Mouse (Mus musculus) C2C12 (cell line): ENCODE measurements around the gene Myo3b. TPM values are rescaled to one million over a fixed set of nuclear protein-coding genes. Genes with fewer than 3 reads are reported as not detected.

Source experiments
- H3K27me3 ChIP-seq: one replicate; pipeline ENCODE4 v1.6.1; 2011; ENCODE audit not compliant: control insufficient read depth, insufficient read depth, insufficient read length
- H3K36me3 ChIP-seq: one replicate; pipeline ENCODE4 v1.6.1; 2011; ENCODE audit not compliant: control insufficient read depth, insufficient read depth
- H3K4me3 ChIP-seq: one replicate; pipeline ENCODE4 v1.5.1; 2011; ENCODE audit warnings: mild to moderate bottlenecking, control low read depth; ENCODE audit not compliant: poor library complexity, insufficient read depth, severe bottlenecking
- H3K79me2 ChIP-seq: one replicate; pipeline ENCODE4 v1.6.1; 2011; ENCODE audit not compliant: control insufficient read depth, insufficient read depth
- H3K79me3 ChIP-seq: one replicate; pipeline ENCODE4 v1.6.1; 2011; ENCODE audit warnings: low read depth, control low read depth
- H3ac ChIP-seq: one replicate; pipeline ENCODE3; 2011; ENCODE audit warnings: low read depth; ENCODE audit not compliant: control insufficient read depth, insufficient read length
- CEBPB ChIP-seq: IDR thresholded peaks from one replicate; pipeline ENCODE4 v1.6.1; 2011; ENCODE audit warnings: low read depth, mild to moderate bottlenecking, control low read depth, moderate library complexity
- CTCF ChIP-seq: IDR thresholded peaks from one replicate; pipeline ENCODE4 v1.5.1; 2011; ENCODE audit not compliant: control insufficient read depth, insufficient read depth, insufficient read length
- FOSL1 ChIP-seq: IDR thresholded peaks from one replicate; pipeline ENCODE4 v1.8.0; 2011; ENCODE audit warnings: mild to moderate bottlenecking, low read length; ENCODE audit not compliant: poor library complexity, insufficient read depth, severe bottlenecking
- MAX ChIP-seq: IDR thresholded peaks from one replicate; pipeline ENCODE4 v1.6.1; 2011; ENCODE audit warnings: mild to moderate bottlenecking, control low read depth
- MYOD1 ChIP-seq: IDR thresholded peaks from one replicate; pipeline ENCODE4 v1.6.1; 2011; ENCODE audit warnings: low read depth; ENCODE audit not compliant: control insufficient read depth, insufficient read length
- MYOG ChIP-seq: IDR thresholded peaks from one replicate; pipeline ENCODE4 v1.6.1; 2011; ENCODE audit not compliant: control insufficient read depth, insufficient read length; ENCODE audit errors: extremely low read depth
- USF1 ChIP-seq: IDR thresholded peaks from one replicate; pipeline ENCODE4 v1.6.1; 2011; ENCODE audit warnings: low read depth, mild to moderate bottlenecking, control low read depth, moderate library complexity
- polyA plus RNA-seq: library from polyadenylated mRNA; unstranded; fragments of >200 nt; fragmentation: generic; extraction: Trizol; gene quantifications from one replicate; pipeline ENCODE4 v1.2.1, GENCODE M21; 2012; ENCODE audit warnings: missing spikeins

Gene Myo3b
- polyA plus RNA-seq, 1 experiment: 0.11 TPM

- no peak overlapping the region for H3ac ChIP-seq
- no peaks in the 10 kb centered on the region for H3K36me3 ChIP-seq
- TF ChIP-seq FOSL1: no peak
- no peak for TF ChIP-seq USF1
- TF ChIP-seq CEBPB: no peak
- TF ChIP-seq MYOD1: no peak
- no peak for TF ChIP-seq MYOG
- TF ChIP-seq CTCF: no peak
- TF ChIP-seq MAX: no peak
- no peaks in the 10 kb centered on the region for H3K79me3 ChIP-seq
- H3K4me3 ChIP-seq: no peak overlapping the region
- H3K27me3 ChIP-seq: peaks cover 31% of the 10 kb centered on the region
- H3K79me2 ChIP-seq: no peaks in the 10 kb centered on the region
Observed at GRCm38 (mm10) chr2:70094446-70094845, 55.5 kb downstream of the Myo3b start.

- no peak overlapping the region for H3ac ChIP-seq
- H3K4me3 ChIP-seq: no peak overlapping the region
- no peaks in the 10 kb centered on the region for H3K36me3 ChIP-seq
- TF ChIP-seq MAX (no peak), MYOG (no peak), FOSL1 (no peak), USF1 (no peak), CEBPB (no peak), CTCF (no peak), MYOD1 (no peak)
- H3K27me3 ChIP-seq: peaks cover 52% of the 10 kb centered on the region
- no peaks in the 10 kb centered on the region for H3K79me3 ChIP-seq
- H3K79me2 ChIP-seq: no peaks in the 10 kb centered on the region
Observed at GRCm38 (mm10) chr2:70097229-70098095, 58.5 kb downstream of the Myo3b start.

GRCm38 (mm10) chr2:70099459-70099858 lies 60.5 kb downstream of the Myo3b start:
- Histone ChIP-seq H3K27me3 (peaks cover 59% of the 10 kb centered on the region), H3K4me3 (no peak overlapping the region), H3K79me3 (no peaks in the 10 kb centered on the region), H3K79me2 (no peaks in the 10 kb centered on the region), H3ac (no peak overlapping the region), H3K36me3 (no peaks in the 10 kb centered on the region)
- TF ChIP-seq CTCF: no peak
- no peak for TF ChIP-seq MYOD1
- TF ChIP-seq FOSL1: no peak
- no peak for TF ChIP-seq CEBPB
- no peak for TF ChIP-seq USF1
- no peak for TF ChIP-seq MYOG
- TF ChIP-seq MAX: no peak

- H3K4me3 ChIP-seq: no peak overlapping the region
- peaks cover 33% of the 10 kb centered on the region for H3K27me3 ChIP-seq
- no peaks in the 10 kb centered on the region for H3K79me2 ChIP-seq
- H3ac ChIP-seq: no peak overlapping the region
- no peaks in the 10 kb centered on the region for H3K36me3 ChIP-seq
- no peaks in the 10 kb centered on the region for H3K79me3 ChIP-seq
- TF ChIP-seq USF1 (no peak), CEBPB (no peak), MAX (no peak), MYOD1 (no peak), MYOG (no peak), CTCF (no peak), FOSL1 (no peak)
Observed at GRCm38 (mm10) chr2:70105286-70106030, 66.5 kb downstream of the Myo3b start.

- Histone ChIP-seq H3K36me3 (no peaks in the 10 kb centered on the region), H3K79me3 (no peaks in the 10 kb centered on the region), H3K79me2 (no peaks in the 10 kb centered on the region), H3ac (no peak overlapping the region), H3K4me3 (no peak overlapping the region), H3K27me3 (peaks cover 28% of the 10 kb centered on the region)
- TF ChIP-seq FOSL1 (no peak), MAX (no peak), CEBPB (no peak), MYOD1 (no peak), CTCF (no peak), MYOG (no peak), USF1 (no peak)
Observed at GRCm38 (mm10) chr2:70109010-70109409, 70.1 kb downstream of the Myo3b start.
